In the genomic region with DNA sequence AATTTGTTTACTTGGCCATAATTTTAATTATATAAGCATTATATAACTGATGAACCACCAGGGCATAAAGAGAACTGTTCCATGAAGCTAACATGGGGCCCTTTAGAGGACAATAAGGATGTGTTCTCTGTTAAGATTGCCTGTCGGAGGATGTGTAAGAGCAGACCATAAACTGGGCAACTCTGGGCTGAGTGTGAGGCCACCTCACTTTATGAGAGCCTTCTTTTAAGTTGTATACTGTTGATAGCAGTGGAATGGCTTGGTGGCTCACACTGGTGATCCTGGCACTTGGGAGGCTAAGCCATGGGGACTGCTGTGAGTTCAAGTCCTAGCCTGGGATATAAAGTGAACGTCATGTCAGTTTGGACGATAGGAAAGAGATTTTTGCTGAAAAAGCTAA, we compare ENCODE assay signal across 22 mouse cellular contexts.
A peak's percentile ranks its signal among the peaks of the same experiment; 100 is the strongest.
DNase-seq lines count a peak whose midpoint lies in the region; ATAC-seq and TF ChIP-seq lines count a peak whose summit lies in the region.
"Had no signal": no experiment of that assay in that cellular context is flagged by ENCODE, and none has a peak within 500 bp of the region (broad histone marks: within the 10 kb centered on the region; RNA-seq: fewer than 3 reads in every experiment).

No protein-coding gene starts in this region.

- DNase-seq in heart, embryonic 10.5 days (ENCODE audit: low spot score) = peak; percentile 47
- no peak for DNase-seq in heart, postnatal 14 days
- DNase-seq: adrenal gland, adult 2 months; adrenal gland, postnatal 10 days; adrenal gland, postnatal 25 days; cerebellum, adult 11 months; cerebellum, adult 18-20 months; cerebellum, adult 8-10 months; cerebellum, adult 9-11 months; cerebellum, postnatal 14 days; cerebellum, postnatal 36 days; embryo, embryonic 11 days; forebrain, postnatal 0 days had no signal

- ATAC-seq in intestine, embryonic 16.5 days = peak; percentile 49
- ATAC-seq in intestine, postnatal 0 days = peak; percentile 76
- no peak for ATAC-seq in forebrain, embryonic 16.5 days
- ATAC-seq: forebrain, embryonic 14.5 days; forebrain, postnatal 0 days had no signal

- H3K9me3 ChIP-seq in heart, embryonic 10.5 days = no peaks in the 10 kb centered on the region
- H3K9me3 ChIP-seq in intestine, embryonic 16.5 days (ENCODE audit: control insufficient read depth, low read length) = no peaks in the 10 kb centered on the region
- no peaks in the 10 kb centered on the region for H3K9me3 ChIP-seq in intestine, postnatal 0 days (ENCODE audit: control insufficient read depth)
- no peaks in the 10 kb centered on the region for H3K9me3 ChIP-seq in forebrain, embryonic 16.5 days (ENCODE audit: control insufficient read depth, low read length)
- H3K9me3 ChIP-seq: embryonic facial prominence, embryonic 13.5 days; embryonic facial prominence, embryonic 15.5 days; forebrain, embryonic 10.5 days; forebrain, embryonic 12.5 days had no signal

- no peak overlapping the region for H3K4me2 ChIP-seq in intestine, embryonic 16.5 days (ENCODE audit: low read depth, low read length)
- no peak overlapping the region for H3K4me2 ChIP-seq in intestine, postnatal 0 days (replicated peaks; ENCODE audit: low read depth)
- no peak overlapping the region for H3K4me2 ChIP-seq in forebrain, embryonic 16.5 days (ENCODE audit: low read length)
- H3K4me2 ChIP-seq: embryonic facial prominence, embryonic 13.5 days; embryonic facial prominence, embryonic 15.5 days; forebrain, embryonic 12.5 days had no signal

- H3K36me3 ChIP-seq in heart, embryonic 10.5 days = no peaks in the 10 kb centered on the region
- no peaks in the 10 kb centered on the region for H3K36me3 ChIP-seq in intestine, embryonic 16.5 days (ENCODE audit: control insufficient read depth, insufficient read depth, low read length)
- H3K36me3 ChIP-seq in intestine, postnatal 0 days (ENCODE audit: control insufficient read depth, insufficient read depth) = no peaks in the 10 kb centered on the region
- no peaks in the 10 kb centered on the region for H3K36me3 ChIP-seq in forebrain, embryonic 16.5 days (ENCODE audit: control insufficient read depth, insufficient read depth)
- H3K36me3 ChIP-seq: embryonic facial prominence, embryonic 13.5 days; embryonic facial prominence, embryonic 15.5 days; forebrain, embryonic 10.5 days; forebrain, embryonic 12.5 days had no signal

- intact Hi-C loops in heart, postnatal 14 days (cut with DNase I) = no loop called here

- H3K4me3 ChIP-seq in heart, embryonic 10.5 days = no peak overlapping the region
- H3K4me3 ChIP-seq in intestine, embryonic 16.5 days (ENCODE audit: low read length) = no peak overlapping the region
- H3K4me3 ChIP-seq in intestine, postnatal 0 days (ENCODE audit: low read depth, low read length) = no peak overlapping the region
- H3K4me3 ChIP-seq in forebrain, embryonic 16.5 days (replicated peaks; ENCODE audit: low read length) = no peak overlapping the region
- H3K4me3 ChIP-seq: embryonic facial prominence, embryonic 13.5 days; embryonic facial prominence, embryonic 15.5 days; erythroblast, embryonic 14.5 days; forebrain, embryonic 10.5 days; forebrain, embryonic 12.5 days had no signal

- 81% methylated on average over 3 of the region's 3 CpGs for WGBS in heart, embryonic 10.5 days
- 78% methylated on average over 3 of the region's 3 CpGs for WGBS in intestine, embryonic 16.5 days
- WGBS in intestine, postnatal 0 days = 70% methylated on average over 3 of the region's 3 CpGs
- 91% methylated on average over 3 of the region's 3 CpGs for WGBS in forebrain, embryonic 16.5 days

- peaks cover 18% of the 10 kb centered on the region for H3K4me1 ChIP-seq in heart, embryonic 10.5 days
- H3K4me1 ChIP-seq in intestine, embryonic 16.5 days (ENCODE audit: control insufficient read depth, insufficient read depth, low read length) = peaks cover 12% of the 10 kb centered on the region; the same call in 1 of the 2 replicates
- H3K4me1 ChIP-seq in intestine, postnatal 0 days (replicated peaks; ENCODE audit: control insufficient read depth, insufficient read depth, low read length) = no peaks in the 10 kb centered on the region
- H3K4me1 ChIP-seq in forebrain, embryonic 16.5 days (replicated peaks; ENCODE audit: control insufficient read depth, insufficient read depth, low read length) = no peaks in the 10 kb centered on the region; the same call in 1 of the 2 replicates
- H3K4me1 ChIP-seq: forebrain, embryonic 12.5 days had no signal

- H3K9ac ChIP-seq in intestine, embryonic 16.5 days (ENCODE audit: low read depth, low read length) = no peak overlapping the region
- H3K9ac ChIP-seq in intestine, postnatal 0 days (ENCODE audit: low read depth, low read length) = no peak overlapping the region
- no peak overlapping the region for H3K9ac ChIP-seq in forebrain, embryonic 16.5 days (replicated peaks; ENCODE audit: low read depth, low read length)
- H3K9ac ChIP-seq: embryonic facial prominence, embryonic 13.5 days; embryonic facial prominence, embryonic 15.5 days; forebrain, embryonic 12.5 days; forebrain, postnatal 0 days had no signal

- no peak overlapping the region for H3K27ac ChIP-seq in heart, embryonic 10.5 days
- H3K27ac ChIP-seq in intestine, embryonic 16.5 days (ENCODE audit: low read length) = no peak overlapping the region
- H3K27ac ChIP-seq in intestine, postnatal 0 days (ENCODE audit: low read depth, low read length) = no peak overlapping the region
- no peak overlapping the region for H3K27ac ChIP-seq in forebrain, embryonic 16.5 days (ENCODE audit: low read length)
- H3K27ac ChIP-seq: embryonic facial prominence, embryonic 13.5 days; embryonic facial prominence, embryonic 15.5 days; forebrain, embryonic 10.5 days; forebrain, embryonic 12.5 days had no signal

- no peaks in the 10 kb centered on the region for H3K27me3 ChIP-seq in heart, embryonic 10.5 days (ENCODE audit: insufficient read depth, poor library complexity, severe bottlenecking)
- H3K27me3 ChIP-seq in intestine, embryonic 16.5 days (replicated peaks; ENCODE audit: control insufficient read depth, insufficient read depth, low read length) = no peaks in the 10 kb centered on the region
- no peaks in the 10 kb centered on the region for H3K27me3 ChIP-seq in intestine, postnatal 0 days (replicated peaks; ENCODE audit: control insufficient read depth, insufficient read depth, low read length)
- H3K27me3 ChIP-seq in forebrain, embryonic 16.5 days (replicated peaks; ENCODE audit: control insufficient read depth, insufficient read depth, low read length) = no peaks in the 10 kb centered on the region
- H3K27me3 ChIP-seq: embryonic facial prominence, embryonic 13.5 days; embryonic facial prominence, embryonic 15.5 days; forebrain, embryonic 12.5 days had no signal

- TF ChIP-seq CTCF in intestine, postnatal 0 days (IDR thresholded peaks at IDR 0.05; ENCODE audit: low read depth) = no peak
